Mouse (Mus musculus) cerebellum, adult 2 months (tissue): Measurements from ENCODE around the gene Atxn1. TPM values are rescaled to one million over a fixed set of nuclear protein-coding genes. Genes with fewer than 3 reads are reported as not detected.

Experiments
- DNase-seq, 2 experiments: peaks; one replicate each; pipeline ENCODE4 v3.0.0; 2021
- H3K27ac ChIP-seq: fragments of 200-500 bp; 2 replicates; pipeline ENCODE4 v1.5.1; 2012; ENCODE audit warnings: low read length, control low read depth, inconsistent platforms; ENCODE audit not compliant: insufficient read depth
- H3K27me3 ChIP-seq: fragments of 200-500 bp; 2 replicates; pipeline ENCODE4 v1.6.1; 2012; ENCODE audit warnings: inconsistent platforms, mild to moderate bottlenecking, low read length, moderate library complexity; ENCODE audit not compliant: control insufficient read depth, insufficient read depth
- H3K4me1 ChIP-seq: fragments of 200-500 bp; 2 replicates; pipeline ENCODE4 v1.6.1; 2011; ENCODE audit warnings: low read length; ENCODE audit not compliant: control insufficient read depth, insufficient read depth
- H3K4me3 ChIP-seq: fragments of 200-500 bp; replicated peaks from 2 replicates; pipeline ENCODE3; 2011; ENCODE audit warnings: mild to moderate bottlenecking, low read depth, low read length, control low read depth; ENCODE audit not compliant: insufficient read depth
- CTCF ChIP-seq: fragments of 200-500 bp; IDR thresholded peaks from 2 replicates; pipeline ENCODE4 v1.5.1; 2011; ENCODE audit warnings: low read depth, mild to moderate bottlenecking, control low read depth, low read length, moderate library complexity, borderline replicate concordance; ENCODE audit not compliant: insufficient read depth
- POLR2A ChIP-seq: fragments of 200-500 bp; IDR thresholded peaks from 2 replicates; pipeline ENCODE4 v1.6.1; 2011; ENCODE audit warnings: low read length, control low read depth, borderline replicate concordance; ENCODE audit not compliant: insufficient read depth
- WGBS: fragments of 180-500 bp; shearing (Covaris S2); methylation state at CpG from one replicate; pipeline ENCODE4 v1.1.7; 2018; 5-methylcytosine and 5-hydroxymethylcytosine counted together
- polyA plus RNA-seq: library from polyadenylated mRNA; depleted of rRNA; stranded (reverse); fragments of >200 nt; gene quantifications from 2 replicates; pipeline ENCODE4 v1.2.3, GENCODE M21; 2012

Gene Atxn1
- polyA plus RNA-seq, 1 experiment, result 16.9 TPM

GRCm38 (mm10) chr13:45865620-45866019 lies 99.2 kb downstream of the Atxn1 start:
- H3K27me3 ChIP-seq, result no peaks in the 10 kb centered on the region
- no peak for TF ChIP-seq CTCF
- no peak for TF ChIP-seq POLR2A
- H3K4me1 ChIP-seq, result no peaks in the 10 kb centered on the region; the same call in 1 of the 2 replicates
- WGBS, result 92% methylated on average over 10 of the region's 10 CpGs
- no peak overlapping the region for H3K4me3 ChIP-seq
- no peak overlapping the region for H3K27ac ChIP-seq
- no peak for DNase-seq

GRCm38 (mm10) chr13:45863779-45864178 lies 101.0 kb downstream of the Atxn1 start:
- Histone ChIP-seq H3K27ac (no peak overlapping the region), H3K4me3 (no peak overlapping the region), H3K27me3 (no peaks in the 10 kb centered on the region), H3K4me1 (no peaks in the 10 kb centered on the region; the same call in none of the 2 replicates)
- TF ChIP-seq POLR2A (no peak), CTCF (no peak)
- DNase-seq, result no peak
- WGBS, result 93% methylated on average over 8 of the region's 8 CpGs

DNA sequence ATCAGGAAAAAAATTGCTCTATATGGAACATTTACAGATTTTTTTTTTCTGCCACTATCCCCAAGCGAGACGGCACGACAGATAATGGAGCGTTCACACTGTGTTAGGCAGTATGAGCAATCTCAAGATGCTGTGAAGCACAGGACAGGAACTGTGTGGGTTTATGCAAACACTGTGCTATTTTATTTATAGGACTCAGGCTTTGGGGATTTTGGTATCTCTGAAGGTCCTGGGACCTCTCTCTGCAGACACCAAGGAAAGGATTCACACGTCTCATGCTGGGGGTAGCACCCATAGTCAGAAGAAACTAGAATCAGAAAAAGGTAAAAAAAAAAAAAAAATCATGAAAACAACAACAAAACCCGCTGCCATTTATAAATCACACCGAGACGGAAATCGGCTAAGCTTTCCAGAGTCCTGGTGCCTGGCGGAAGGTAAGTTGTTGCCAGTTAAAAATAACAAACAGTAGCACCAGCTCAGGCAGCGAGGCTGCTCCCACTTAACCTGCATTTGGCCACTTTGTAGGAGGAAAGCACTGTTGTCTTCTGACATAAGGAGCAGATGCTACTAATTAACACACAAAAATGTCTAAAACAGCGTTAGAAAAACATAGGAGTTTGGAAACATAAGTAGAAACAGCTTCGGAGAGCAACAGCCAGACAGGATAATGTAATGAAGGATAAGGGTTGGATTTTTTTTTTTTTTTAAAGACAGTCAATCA lies 102.8 kb downstream of the Atxn1 start:
- no peak for DNase-seq
- TF ChIP-seq POLR2A, result no peak
- no peak for TF ChIP-seq CTCF
- no peak overlapping the region for H3K27ac ChIP-seq
- WGBS, result 62% methylated on average over 13 of the region's 13 CpGs
- no peak overlapping the region for H3K4me3 ChIP-seq
- no peaks in the 10 kb centered on the region for H3K27me3 ChIP-seq
- no peaks in the 10 kb centered on the region; the same call in none of the 2 replicates for H3K4me1 ChIP-seq

- no peak for TF ChIP-seq POLR2A
- TF ChIP-seq CTCF, result no peak
- H3K27ac ChIP-seq, result no peak overlapping the region
- 59% methylated on average over 10 of the region's 10 CpGs for WGBS
- no peaks in the 10 kb centered on the region; the same call in none of the 2 replicates for H3K4me1 ChIP-seq
- H3K27me3 ChIP-seq, result no peaks in the 10 kb centered on the region
- no peak for DNase-seq
- no peak overlapping the region for H3K4me3 ChIP-seq
Observed at GRCm38 (mm10) chr13:45861098-45861580, 103.7 kb downstream of the Atxn1 start.

DNA sequence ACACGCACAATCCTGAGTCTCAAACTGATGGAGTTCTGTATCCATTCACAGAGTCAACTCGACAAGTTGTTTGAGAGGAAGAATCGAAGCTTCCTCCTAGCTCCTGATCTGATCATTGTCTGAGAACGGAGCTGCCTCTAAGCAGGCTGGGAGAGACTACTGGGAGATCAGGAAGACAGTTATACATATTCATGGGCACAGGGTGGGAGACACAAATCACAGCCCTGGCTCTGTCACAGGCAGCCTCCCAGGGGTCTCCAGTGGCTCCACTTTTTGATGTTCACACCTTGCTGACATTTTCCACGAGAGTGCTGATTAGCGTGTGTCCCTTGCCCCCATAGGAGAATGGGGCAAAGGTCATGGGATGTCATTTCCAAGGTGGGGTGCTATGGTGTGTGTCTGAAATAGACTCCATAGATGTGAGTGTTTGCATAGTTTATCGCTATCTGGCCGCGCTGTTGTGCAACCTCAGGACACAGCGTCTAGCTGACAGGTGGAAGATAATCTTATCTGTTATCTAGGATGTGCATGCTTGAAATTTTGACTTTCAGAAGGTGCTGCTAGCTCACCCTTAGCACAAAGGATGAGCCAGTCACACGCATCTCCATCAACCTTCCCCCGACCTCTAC lies 105.6 kb downstream of the Atxn1 start:
- no peak for TF ChIP-seq CTCF
- no peak for TF ChIP-seq POLR2A
- Histone ChIP-seq H3K27me3 (no peaks in the 10 kb centered on the region), H3K4me3 (no peak overlapping the region), H3K4me1 (no peaks in the 10 kb centered on the region; the same call in none of the 2 replicates), H3K27ac (no peak overlapping the region)
- 81% methylated on average over 12 of the region's 12 CpGs for WGBS
- no peak for DNase-seq

DNA sequence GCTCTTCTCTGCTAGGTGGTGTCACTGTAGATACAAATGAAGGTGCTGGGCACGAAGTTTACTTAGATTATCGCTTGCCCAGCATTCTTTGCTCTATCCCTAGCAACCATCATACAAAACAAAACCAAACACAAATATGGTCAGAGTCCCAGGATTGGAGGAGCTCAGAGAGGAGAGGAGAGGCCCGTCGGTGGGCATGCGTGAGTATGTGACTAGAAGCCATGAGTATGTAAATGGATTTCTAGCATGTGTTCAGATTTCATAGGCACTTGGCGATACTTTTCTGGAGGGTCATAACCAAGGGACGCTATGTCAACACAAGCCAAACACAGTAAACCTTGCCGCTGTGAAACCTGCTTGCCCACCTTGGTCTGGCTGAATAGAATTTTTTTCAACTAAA lies 107.4 kb downstream of the Atxn1 start:
- WGBS, result 91% methylated on average over 8 of the region's 8 CpGs
- TF ChIP-seq CTCF (no peak), POLR2A (no peak)
- DNase-seq, result no peak
- no peak overlapping the region for H3K4me3 ChIP-seq
- H3K27ac ChIP-seq, result no peak overlapping the region
- H3K4me1 ChIP-seq, result no peaks in the 10 kb centered on the region; the same call in none of the 2 replicates
- H3K27me3 ChIP-seq, result no peaks in the 10 kb centered on the region

GRCm38 (mm10) chr13:45854531-45854930 lies 110.3 kb downstream of the Atxn1 start:
- TF ChIP-seq CTCF, result no peak
- no peak for TF ChIP-seq POLR2A
- Histone ChIP-seq H3K4me3 (no peak overlapping the region), H3K4me1 (peaks cover 1% of the 10 kb centered on the region), H3K27ac (no peak overlapping the region), H3K27me3 (no peaks in the 10 kb centered on the region)
- 79% methylated on average over 5 of the region's 5 CpGs for WGBS
- no peak for DNase-seq

DNA sequence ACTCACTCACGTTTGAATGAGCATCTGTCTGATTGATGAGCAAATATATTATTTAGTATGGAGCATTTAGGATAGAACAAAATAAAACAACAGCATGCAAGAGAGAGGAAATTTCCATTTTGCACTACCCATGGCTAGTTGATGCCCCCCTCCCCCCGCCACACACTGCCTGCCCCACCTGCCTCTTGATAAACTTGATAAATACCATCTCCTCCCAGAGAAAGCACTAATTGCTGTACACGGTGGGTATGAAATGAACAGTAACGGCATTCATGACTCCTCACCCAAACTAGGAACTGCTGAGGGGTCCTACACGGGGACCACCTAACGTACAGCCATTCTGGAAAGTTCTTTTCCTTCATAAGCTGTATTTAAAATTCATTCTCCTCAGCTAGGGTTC lies 111.1 kb downstream of the Atxn1 start:
- Histone ChIP-seq H3K27ac (no peak overlapping the region), H3K4me3 (no peak overlapping the region), H3K27me3 (no peaks in the 10 kb centered on the region), H3K4me1 (peaks cover 2% of the 10 kb centered on the region)
- 94% methylated on average over 6 of the region's 6 CpGs for WGBS
- DNase-seq, result no peak
- TF ChIP-seq POLR2A (no peak), CTCF (no peak)

DNA sequence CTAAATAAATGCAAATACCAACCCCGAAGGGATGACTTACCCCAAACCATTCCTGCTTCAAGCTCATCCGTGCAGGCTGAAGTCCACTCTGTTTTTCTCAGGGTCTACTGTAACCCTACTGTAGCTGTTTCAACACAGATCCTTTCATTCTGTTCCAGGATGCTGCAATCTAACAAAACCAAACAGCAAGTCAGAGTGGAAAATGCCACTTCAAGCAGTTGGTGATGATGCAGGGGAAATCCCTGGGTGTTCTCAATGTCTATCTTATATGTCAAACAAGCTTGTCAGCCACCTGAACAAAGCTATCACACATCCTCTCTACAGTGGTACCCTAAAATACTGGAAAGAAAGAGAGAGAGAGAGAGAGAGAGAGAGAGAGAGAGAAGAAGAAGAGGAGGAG lies 112.5 kb downstream of the Atxn1 start:
- TF ChIP-seq POLR2A, result no peak
- TF ChIP-seq CTCF, result no peak
- H3K4me1 ChIP-seq, result peaks cover 2% of the 10 kb centered on the region
- H3K27ac ChIP-seq, result no peak overlapping the region
- H3K4me3 ChIP-seq, result no peak overlapping the region
- no peak for DNase-seq
- H3K27me3 ChIP-seq, result no peaks in the 10 kb centered on the region
- WGBS, result 87% methylated on average over 2 of the region's 2 CpGs
